Mouse (Mus musculus) forebrain, embryonic 14.5 days (tissue): Measurements from ENCODE around the gene Ankrd61. TPM values are rescaled to one million over a fixed set of nuclear protein-coding genes. Genes with fewer than 3 reads are reported as not detected.

Source experiments
- ATAC-seq: fragments of 200-750 bp; cut with Nextera tagmentation; 2 replicates; pipeline ENCODE4 v1.8.0; 2017; ENCODE audit warnings: mild to moderate bottlenecking, moderate library complexity
- DNase-seq: peaks from one replicate; pipeline ENCODE4 v3.0.0-alpha.2; 2015; ENCODE audit warnings: low spot score
- H3K27ac ChIP-seq: fragments of 300-500 bp; sonication (generic); 2 replicates; pipeline ENCODE4 v1.5.1; 2014; ENCODE audit warnings: low read depth, mild to moderate bottlenecking, control low read depth, low read length, moderate library complexity
- H3K27me3 ChIP-seq: fragments of 300-500 bp; sonication (generic); replicated peaks from 2 replicates; pipeline ENCODE4 v1.6.1; 2014; ENCODE audit warnings: low read length, control low read depth, mixed read lengths; ENCODE audit not compliant: control insufficient read depth, insufficient read depth
- H3K36me3 ChIP-seq: fragments of 300-500 bp; sonication (generic); 2 replicates; pipeline ENCODE4 v1.6.1; 2014; ENCODE audit warnings: low read length, control low read depth; ENCODE audit not compliant: control insufficient read depth, insufficient read depth
- H3K4me1 ChIP-seq: fragments of 300-500 bp; sonication (generic); 2 replicates; pipeline ENCODE4 v1.6.1; 2014; ENCODE audit warnings: antibody characterized with exemption, low read length, control low read depth; ENCODE audit not compliant: control insufficient read depth, insufficient read depth
- H3K4me2 ChIP-seq: fragments of 300-500 bp; sonication (generic); 2 replicates; pipeline ENCODE4 v1.6.1; 2014; ENCODE audit warnings: mild to moderate bottlenecking, control low read depth, low read length
- H3K4me3 ChIP-seq: fragments of 300-500 bp; sonication (generic); 2 replicates; pipeline ENCODE4 v1.5.1; 2014; ENCODE audit warnings: low read depth, low read length, control low read depth
- H3K9ac ChIP-seq: fragments of 300-500 bp; sonication (generic); 2 replicates; pipeline ENCODE4 v1.6.1; 2014; ENCODE audit warnings: mild to moderate bottlenecking, low read length, control low read depth, moderate library complexity
- H3K9me3 ChIP-seq: fragments of 300-500 bp; sonication (generic); replicated peaks from 2 replicates; pipeline ENCODE4 v1.6.1; 2016; ENCODE audit warnings: low read length, control low read depth, mixed read lengths; ENCODE audit not compliant: control insufficient read depth
- WGBS: fragments of 180-500 bp; shearing (Covaris S2); extraction: QIAGEN DNeasy Blood & Tissue Kit; methylation state at CpG from one replicate; pipeline ENCODE4 v1.1.7; 2014; 5-methylcytosine and 5-hydroxymethylcytosine counted together
- polyA plus RNA-seq: library from polyadenylated mRNA; unstranded; fragments of >200 nt; fragmentation: Nextera tagmentation; extraction: Ambion mirVana; gene quantifications from 2 replicates; pipeline ENCODE4 v1.2.1, GENCODE M21; 2014

Ankrd61 gene
- polyA plus RNA-seq: 0.16 and 0.48 TPM in 2 replicates

GRCm38 (mm10) chr5:143897635-143898330, at the start of gene Ankrd61:
Gene Ankrd61, minus strand, starts transcription at chr5:143897685.
- peaks cover 72% of the 10 kb centered on the region for H3K36me3 ChIP-seq
- no peak within 1 kb of the TSS for H3K27ac ChIP-seq
- DNase-seq: no peak
- 89% methylated on average over 14 of the region's 14 CpGs for WGBS
- H3K4me1 ChIP-seq: no peaks in the 10 kb centered on the region
- no peaks in the 10 kb centered on the region for H3K27me3 ChIP-seq
- no peaks in the 10 kb centered on the region for H3K9me3 ChIP-seq
- no peak within 1 kb of the TSS for H3K4me3 ChIP-seq
- no peak within 1 kb of the TSS for H3K4me2 ChIP-seq
- no peak for ATAC-seq
- no peak within 1 kb of the TSS for H3K9ac ChIP-seq

GRCm38 (mm10) chr5:143943231-143944125, 46.0 kb upstream of the Ankrd61 start:
- DNase-seq (peak; percentile 53), ATAC-seq (peak; percentile 20; the same call in 1 of the 2 replicates)
- Histone ChIP-seq H3K36me3 (no peaks in the 10 kb centered on the region), H3K27ac (peak overlapping the region; percentile 70; the same call in 1 of the 2 replicates), H3K27me3 (no peaks in the 10 kb centered on the region), H3K9me3 (no peaks in the 10 kb centered on the region), H3K4me1 (no peaks in the 10 kb centered on the region), H3K4me2 (no peak overlapping the region), H3K9ac (no peak overlapping the region), H3K4me3 (no peak overlapping the region)
- 85% methylated on average over 14 of the region's 14 CpGs for WGBS

DNA sequence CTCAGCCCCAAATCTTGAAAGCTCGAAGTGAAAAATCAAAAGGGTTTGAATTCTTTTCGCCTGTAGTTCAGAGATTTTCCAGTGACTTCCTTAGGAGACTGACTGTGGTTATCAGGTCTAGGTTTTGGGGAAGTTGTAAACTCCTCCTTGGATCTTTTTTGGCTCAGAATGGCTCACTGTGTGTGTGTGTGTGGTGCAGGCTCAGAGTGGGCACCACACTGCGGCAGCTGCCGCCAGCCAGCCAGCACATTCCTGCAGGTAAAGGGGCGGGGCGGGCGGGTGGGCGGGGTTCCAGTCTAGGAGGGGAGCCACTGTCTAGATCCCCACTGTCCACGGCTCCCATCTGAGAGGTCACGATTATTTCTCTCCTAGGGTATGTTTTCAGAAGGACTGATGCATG, 44.1 kb upstream of the Ankrd61 start:
- Histone ChIP-seq H3K27me3 (no peaks in the 10 kb centered on the region), H3K9ac (no peak overlapping the region), H3K4me2 (no peak overlapping the region), H3K36me3 (no peaks in the 10 kb centered on the region), H3K4me1 (no peaks in the 10 kb centered on the region), H3K27ac (no peak overlapping the region), H3K9me3 (no peaks in the 10 kb centered on the region), H3K4me3 (no peak overlapping the region)
- ATAC-seq (no peak), DNase-seq (no peak)
- 25% methylated on average over 10 of the region's 10 CpGs for WGBS

GRCm38 (mm10) chr5:143936156-143936555, 38.7 kb upstream of the Ankrd61 start:
- H3K4me3 ChIP-seq: no peak overlapping the region
- DNase-seq: no peak
- H3K36me3 ChIP-seq: peaks cover 8% of the 10 kb centered on the region; the same call in 1 of the 2 replicates
- H3K27me3 ChIP-seq: no peaks in the 10 kb centered on the region
- H3K4me1 ChIP-seq: no peaks in the 10 kb centered on the region
- no peak for ATAC-seq
- WGBS: 89% methylated on average over 9 of the region's 9 CpGs
- H3K9me3 ChIP-seq: no peaks in the 10 kb centered on the region
- H3K9ac ChIP-seq: no peak overlapping the region
- H3K4me2 ChIP-seq: no peak overlapping the region
- H3K27ac ChIP-seq: no peak overlapping the region

GRCm38 (mm10) chr5:143933875-143934274, 36.4 kb upstream of the Ankrd61 start:
- ATAC-seq (no peak), DNase-seq (no peak)
- H3K27me3 ChIP-seq: no peaks in the 10 kb centered on the region
- WGBS: 94% methylated on average over 1 of the region's 1 CpGs
- no peak overlapping the region for H3K27ac ChIP-seq
- no peaks in the 10 kb centered on the region for H3K9me3 ChIP-seq
- H3K4me1 ChIP-seq: no peaks in the 10 kb centered on the region
- H3K9ac ChIP-seq: no peak overlapping the region
- no peak overlapping the region for H3K4me2 ChIP-seq
- H3K4me3 ChIP-seq: no peak overlapping the region
- peaks cover 29% of the 10 kb centered on the region for H3K36me3 ChIP-seq

DNA sequence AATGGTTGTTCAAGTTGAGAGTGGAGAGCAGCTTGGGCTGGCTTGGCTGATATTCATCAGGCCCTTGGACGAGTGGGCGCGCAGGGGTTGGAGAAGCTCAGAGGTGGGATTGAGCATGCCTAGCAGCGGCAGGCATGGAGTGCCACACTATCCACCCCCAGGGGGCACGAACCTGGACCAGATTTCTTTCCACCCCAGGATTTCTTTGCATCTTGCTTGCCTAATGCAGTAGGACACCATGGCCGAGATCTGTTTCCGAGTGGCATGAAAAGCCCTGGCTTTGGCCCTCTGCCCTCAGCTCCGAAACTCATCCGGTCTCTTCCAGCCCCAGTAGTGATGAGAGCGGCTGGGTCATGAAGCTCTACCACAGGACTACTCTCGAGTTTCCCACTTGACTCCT, 35.9 kb upstream of the Ankrd61 start:
- ATAC-seq (no peak), DNase-seq (no peak)
- no peaks in the 10 kb centered on the region for H3K4me1 ChIP-seq
- no peaks in the 10 kb centered on the region for H3K27me3 ChIP-seq
- H3K9ac ChIP-seq: no peak overlapping the region
- no peak overlapping the region for H3K4me3 ChIP-seq
- H3K27ac ChIP-seq: no peak overlapping the region
- peaks cover 33% of the 10 kb centered on the region for H3K36me3 ChIP-seq
- no peak overlapping the region for H3K4me2 ChIP-seq
- WGBS: 87% methylated on average over 11 of the region's 11 CpGs
- no peaks in the 10 kb centered on the region for H3K9me3 ChIP-seq

- Histone ChIP-seq H3K36me3 (peaks cover 39% of the 10 kb centered on the region), H3K9ac (no peak within 1 kb of the TSS), H3K4me2 (peak within 1 kb of the TSS; percentile 8; the same call in 1 of the 2 replicates), H3K4me3 (no peak within 1 kb of the TSS), H3K27me3 (no peaks in the 10 kb centered on the region), H3K27ac (no peak within 1 kb of the TSS), H3K9me3 (no peaks in the 10 kb centered on the region), H3K4me1 (no peaks in the 10 kb centered on the region)
- 13% methylated on average over 8 of the region's 8 CpGs for WGBS
- DNase-seq (peak; percentile 41), ATAC-seq (0 out of 2 replicates have a peak, but pooled peaks have one; percentile 23)
These were observed 35.3 kb upstream of the Ankrd61 start, which contains the start of gene Rsph10b for GRCm38 (mm10) chr5:143932831-143933230. Gene Rsph10b, plus strand, starts transcription at chr5:143933035.

DNA sequence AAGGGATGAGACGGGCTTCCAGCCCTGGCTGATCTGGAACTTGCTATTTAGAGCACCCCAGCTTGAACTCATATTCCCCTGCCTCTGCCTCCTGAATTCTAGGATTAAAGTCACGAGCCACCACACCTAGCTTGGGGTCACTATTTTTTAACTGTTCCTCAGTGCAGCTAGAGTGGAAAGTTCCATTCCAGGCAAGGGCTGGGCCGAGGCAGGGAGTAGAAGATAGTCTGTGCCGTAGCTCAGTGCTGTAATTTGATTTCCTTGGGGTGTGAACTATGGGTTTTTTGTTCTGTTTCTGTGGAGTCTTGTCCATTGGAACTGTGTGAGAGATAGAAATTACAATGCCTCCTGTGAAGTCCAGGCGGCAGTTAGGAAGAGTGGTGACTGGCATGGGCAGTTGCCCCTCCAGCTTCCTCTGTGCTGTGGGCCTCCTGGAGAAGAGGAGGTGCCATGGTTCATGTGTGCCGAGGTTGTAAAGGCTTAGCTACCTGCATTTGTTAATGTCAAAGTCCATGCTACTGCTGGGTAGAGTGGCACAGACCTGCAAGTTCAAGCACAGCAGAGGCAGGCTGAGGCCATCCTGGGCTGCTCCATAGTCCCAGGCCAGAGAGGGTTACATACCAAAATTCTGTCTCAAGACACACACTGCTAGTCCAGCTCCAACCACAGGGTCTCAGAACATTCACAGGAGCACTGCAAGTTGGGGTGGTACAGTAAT, 34.5 kb upstream of the Ankrd61 start:
- ATAC-seq (no peak), DNase-seq (no peak)
- H3K4me3 ChIP-seq: no peak overlapping the region
- H3K4me2 ChIP-seq: no peak overlapping the region
- H3K4me1 ChIP-seq: no peaks in the 10 kb centered on the region
- WGBS: 85% methylated on average over 6 of the region's 6 CpGs
- H3K27ac ChIP-seq: no peak overlapping the region
- no peak overlapping the region for H3K9ac ChIP-seq
- H3K9me3 ChIP-seq: no peaks in the 10 kb centered on the region
- peaks cover 41% of the 10 kb centered on the region for H3K36me3 ChIP-seq
- no peaks in the 10 kb centered on the region for H3K27me3 ChIP-seq
